In genomic region chr5:118057508-118058111, GRCm38 (mm10) we compare ENCODE assay signal across 9 mouse cellular contexts. TPM values are rescaled to one million over a fixed set of nuclear protein-coding genes. Genes with fewer than 3 reads are reported as not detected.
DNase-seq lines count a peak whose midpoint lies in the region; ATAC-seq and TF ChIP-seq lines count a peak whose summit lies in the region.
"Had no signal": no experiment of that assay in that cellular context is flagged by ENCODE, and none has a peak within 500 bp of the region (broad histone marks: within the 10 kb centered on the region; RNA-seq: fewer than 3 reads in every experiment).

No protein-coding gene starts in this region.

- H3K9me3 ChIP-seq in forebrain, embryonic 16.5 days (ENCODE audit: control insufficient read depth, low read length), result no peaks in the 10 kb centered on the region
- H3K9me3 ChIP-seq in heart, embryonic 13.5 days, result no peaks in the 10 kb centered on the region
- H3K9me3 ChIP-seq in intestine, embryonic 16.5 days (ENCODE audit: control insufficient read depth, low read length), result no peaks in the 10 kb centered on the region
- H3K9me3 ChIP-seq: limb, embryonic 15.5 days had no signal

- H3K36me3 ChIP-seq in kidney, adult 2 months (ENCODE audit: control insufficient read depth, insufficient read depth, low read length), result no peaks in the 10 kb centered on the region
- no peaks in the 10 kb centered on the region for H3K36me3 ChIP-seq in forebrain, embryonic 16.5 days (ENCODE audit: control insufficient read depth, insufficient read depth)
- H3K36me3 ChIP-seq in heart, embryonic 13.5 days, result peaks cover 4% of the 10 kb centered on the region; the same call in 1 of the 2 replicates
- H3K36me3 ChIP-seq in intestine, embryonic 16.5 days (ENCODE audit: control insufficient read depth, insufficient read depth, low read length), result no peaks in the 10 kb centered on the region
- H3K36me3 ChIP-seq: limb, embryonic 15.5 days had no signal

- H3K27ac ChIP-seq in kidney, adult 2 months (ENCODE audit: insufficient read depth, low read depth, low read length), result peak overlapping the region; percentile 13; the same call in 1 of the 2 replicates
- peak overlapping the region; percentile 30; the same call in 1 of the 2 replicates for H3K27ac ChIP-seq in forebrain, embryonic 16.5 days (ENCODE audit: low read length)
- peak overlapping the region; percentile 88 for H3K27ac ChIP-seq in heart, embryonic 13.5 days (replicated peaks)
- H3K27ac ChIP-seq in intestine, embryonic 16.5 days (ENCODE audit: low read length), result no peak overlapping the region
- H3K27ac ChIP-seq: limb, embryonic 15.5 days had no signal

- no peak overlapping the region for H3K4me2 ChIP-seq in forebrain, embryonic 16.5 days (ENCODE audit: low read length)
- 0 out of 2 replicates have a peak overlapping the region, but pooled peaks have one; percentile 6 for H3K4me2 ChIP-seq in heart, embryonic 13.5 days
- H3K4me2 ChIP-seq in intestine, embryonic 16.5 days (ENCODE audit: low read depth, low read length), result no peak overlapping the region
- H3K4me2 ChIP-seq: limb, embryonic 15.5 days had no signal

- TF ChIP-seq CTCF in kidney, adult 2 months (conservative IDR thresholded peaks at IDR 0.05; ENCODE audit: insufficient read depth, insufficient read length, low read depth, low read length), result no peak

- H3K9ac ChIP-seq in forebrain, embryonic 16.5 days (replicated peaks; ENCODE audit: low read depth, low read length), result 0 out of 2 replicates have a peak overlapping the region, but pooled peaks have one; percentile 14
- H3K9ac ChIP-seq in heart, embryonic 13.5 days, result 0 out of 2 replicates have a peak overlapping the region, but pooled peaks have one; percentile 45
- H3K9ac ChIP-seq in intestine, embryonic 16.5 days (ENCODE audit: low read depth, low read length), result no peak overlapping the region
- H3K9ac ChIP-seq: limb, embryonic 15.5 days had no signal

- TF ChIP-seq POLR2A in kidney, adult 2 months (IDR thresholded peaks at IDR 0.05; ENCODE audit: low read depth, low read length), result no peak

- peak; percentile 63 for ATAC-seq in forebrain, embryonic 16.5 days
- ATAC-seq in heart, embryonic 13.5 days (ENCODE audit: extremely low read depth, insufficient number of reproducible peaks, low FRiP score, low TSS enrichment), result peak; percentile 52; the same call in 1 of the 2 replicates
- no peak for ATAC-seq in monocyte, adult 5-6 weeks (replicated peaks; ENCODE audit: insufficient number of reproducible peaks, low FRiP score, low TSS enrichment, poor library complexity, severe bottlenecking)
- no peak for ATAC-seq in intestine, embryonic 16.5 days

- H3K4me3 ChIP-seq in kidney, adult 2 months (ENCODE audit: insufficient read depth, low read depth, low read length), result no peak overlapping the region
- no peak overlapping the region for H3K4me3 ChIP-seq in forebrain, embryonic 16.5 days (replicated peaks; ENCODE audit: low read length)
- no peak overlapping the region for H3K4me3 ChIP-seq in heart, embryonic 13.5 days
- no peak overlapping the region for H3K4me3 ChIP-seq in intestine, embryonic 16.5 days (ENCODE audit: low read length)
- H3K4me3 ChIP-seq: limb, embryonic 15.5 days had no signal

- no peaks in the 10 kb centered on the region for H3K4me1 ChIP-seq in kidney, adult 2 months (ENCODE audit: control insufficient read depth, insufficient read depth, low read length)
- peaks cover 18% of the 10 kb centered on the region for H3K4me1 ChIP-seq in forebrain, embryonic 16.5 days (replicated peaks; ENCODE audit: control insufficient read depth, insufficient read depth, low read length)
- H3K4me1 ChIP-seq in heart, embryonic 13.5 days, result peaks cover 44% of the 10 kb centered on the region
- no peaks in the 10 kb centered on the region for H3K4me1 ChIP-seq in intestine, embryonic 16.5 days (ENCODE audit: control insufficient read depth, insufficient read depth, low read length)

- H3K27me3 ChIP-seq in kidney, adult 2 months (replicated peaks; ENCODE audit: control insufficient read depth, insufficient read depth, low read length), result no peaks in the 10 kb centered on the region
- H3K27me3 ChIP-seq in forebrain, embryonic 16.5 days (replicated peaks; ENCODE audit: control insufficient read depth, insufficient read depth, low read length), result no peaks in the 10 kb centered on the region
- H3K27me3 ChIP-seq in heart, embryonic 13.5 days (replicated peaks), result no peaks in the 10 kb centered on the region; the same call in 1 of the 2 replicates
- no peaks in the 10 kb centered on the region for H3K27me3 ChIP-seq in intestine, embryonic 16.5 days (replicated peaks; ENCODE audit: control insufficient read depth, insufficient read depth, low read length)
- H3K27me3 ChIP-seq: limb, embryonic 15.5 days had no signal

- 38% methylated on average over 8 of the region's 8 CpGs for WGBS in kidney, adult 2 months
- 30% methylated on average over 8 of the region's 8 CpGs for WGBS in forebrain, embryonic 16.5 days
- WGBS in heart, embryonic 13.5 days, result 29% methylated on average over 8 of the region's 8 CpGs
- 50% methylated on average over 8 of the region's 8 CpGs for WGBS in intestine, embryonic 16.5 days

- DNase-seq in kidney, adult 2 months, result peak; percentile 46
- DNase-seq in kidney, postnatal 36 days, result no peak
- DNase-seq in lung, postnatal 10 days, result peak; percentile 26

RNA-seq across cellular contexts. Expression of gene Tesc, which starts 30.1 kb away (rescaled TPM):
- polyA plus RNA-seq in kidney, adult 2 months (2012; rRNA removed), result 33.3 and 38.1 TPM in 2 replicates
- 7.7 and 10.3 TPM in 2 replicates for polyA plus RNA-seq in forebrain, embryonic 16.5 days (2015; fragmentation: Nextera tagmentation; extraction: Ambion mirVana)
- polyA plus RNA-seq in heart, embryonic 13.5 days (2015; fragmentation: Nextera tagmentation; extraction: Ambion mirVana), result 17.8 and 20.3 TPM in 2 replicates
- 1.9 to 6.9 TPM (median 2.7 TPM) in 3 replicates for total RNA-seq in monocyte, adult 5-6 weeks (2017)
- 3.6 and 4.0 TPM in 2 replicates for polyA plus RNA-seq in intestine, embryonic 16.5 days (2015; fragmentation: Nextera tagmentation; extraction: Ambion mirVana)
- total RNA-seq: MEL had no signal

Comparison
In these comparisons a context has a peak if more than half of its experiments do, and no peak if none do; other contexts are left out.
1. DNase-seq: peak in kidney, adult 2 months (single experiment) and lung, postnatal 10 days (single experiment); none in kidney, postnatal 36 days (0 of 2).
2. ATAC-seq: peak in forebrain, embryonic 16.5 days (single experiment) and heart, embryonic 13.5 days (single experiment); none in monocyte, adult 5-6 weeks (single experiment) and intestine, embryonic 16.5 days (single experiment).